Mouse (Mus musculus): Measurements from ENCODE around the gene Mup3. TPM values are rescaled to one million over a fixed set of nuclear protein-coding genes. Genes with fewer than 3 reads are reported as not detected.
"Not testable (repeated sequence)": the region's sequence is repeated elsewhere in the genome, so short reads cannot be mapped to it uniquely, and the experiment has no call there.

Mup3 gene
- not detected in 2 replicates for polyA plus RNA-seq (2016; fragmentation: Nextera tagmentation; extraction: Ambion mirVana)

DNA sequence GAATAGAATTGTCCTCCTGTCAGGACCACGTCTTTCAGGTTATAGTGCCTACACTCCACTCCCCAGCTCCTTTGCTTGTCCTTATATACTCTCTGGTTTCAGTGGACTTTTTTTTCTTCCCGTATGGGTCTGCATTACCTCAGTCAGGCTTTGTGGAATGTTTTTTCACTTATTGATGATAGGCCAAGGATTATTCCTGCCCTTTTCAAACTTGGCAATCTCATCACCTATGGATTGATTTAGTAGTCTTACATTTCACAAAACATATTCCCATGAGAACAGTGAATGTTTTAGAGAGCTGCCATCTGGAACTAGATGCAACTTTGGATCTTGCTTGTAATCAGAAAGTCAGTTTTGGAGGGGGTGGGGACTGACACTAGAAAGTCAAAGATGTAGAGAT is at the start of gene Mup3:
Mup3 (minus strand) TSS at position 102 of the 400 bp plus-strand sequence.
- 51% methylated on average over 2 of the region's 2 CpGs for WGBS (ENCODE audit: insufficient replicate concordance)
- no peaks in the 10 kb centered on the region for H3K36me3 ChIP-seq
- H3K4me1 ChIP-seq, result no peaks in the 10 kb centered on the region
- no peak within 1 kb of the TSS for H3K27ac ChIP-seq
- H3K9me3 ChIP-seq (replicated peaks), result no peaks in the 10 kb centered on the region
- H3K9ac ChIP-seq, result no peak within 1 kb of the TSS
- ATAC-seq, result no peak
- H3K4me3 ChIP-seq, result no peak within 1 kb of the TSS
- no peak within 1 kb of the TSS for H3K4me2 ChIP-seq
- H3K27me3 ChIP-seq (replicated peaks), result no peaks in the 10 kb centered on the region

DNA sequence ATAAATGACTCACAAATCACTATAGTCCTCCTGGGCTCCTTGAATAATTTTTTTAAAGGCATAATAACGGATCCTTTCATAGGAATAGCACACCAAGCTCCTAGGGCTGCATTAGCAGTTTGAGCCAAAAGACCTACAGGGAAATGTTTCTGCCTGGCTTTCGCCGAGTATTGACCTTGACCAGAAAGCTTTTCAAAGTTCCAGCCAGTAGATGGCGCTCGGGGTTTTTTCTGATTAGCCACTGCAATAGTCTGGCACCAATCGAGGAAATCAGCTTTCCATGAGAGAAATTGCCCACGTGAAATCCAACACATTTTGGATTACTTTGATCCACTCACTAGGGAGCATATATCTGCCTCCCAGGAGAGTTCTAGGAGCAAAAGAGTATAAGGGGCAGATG is 46.6 kb upstream of the Mup3 start:
- H3K36me3 ChIP-seq, result no peaks in the 10 kb centered on the region
- peaks cover 45% of the 10 kb centered on the region for H3K9me3 ChIP-seq (replicated peaks)
- no peaks in the 10 kb centered on the region for H3K27me3 ChIP-seq (replicated peaks)
- no peaks in the 10 kb centered on the region for H3K4me1 ChIP-seq
- no peak overlapping the region for H3K9ac ChIP-seq
- ATAC-seq, result no peak
- H3K4me3 ChIP-seq, result no peak overlapping the region
- WGBS (ENCODE audit: insufficient replicate concordance), result 50% methylated on average over 7 of the region's 7 CpGs
- no peak overlapping the region for H3K27ac ChIP-seq
- no peak overlapping the region for H3K4me2 ChIP-seq

DNA sequence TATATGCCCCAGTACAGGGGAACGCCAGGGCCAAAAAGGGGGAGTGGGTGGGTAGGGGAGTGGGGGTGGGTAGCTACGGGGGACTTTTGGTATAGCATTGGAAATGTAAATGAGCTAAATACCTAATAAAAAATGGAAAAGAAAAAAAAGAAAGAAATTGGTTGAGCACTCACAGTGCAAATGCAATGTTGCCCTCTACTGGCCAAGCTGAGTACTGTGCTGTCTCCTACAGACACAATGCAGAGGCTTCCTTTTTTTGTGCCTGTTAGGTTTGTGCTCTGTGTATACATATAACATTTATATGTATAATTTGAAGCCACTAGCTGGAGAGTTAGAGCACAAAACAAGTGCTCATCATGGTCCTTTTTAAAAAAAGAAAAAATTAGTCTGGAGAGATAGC is 16.2 kb upstream of the Mup3 start:
- H3K9ac ChIP-seq; ATAC-seq; H3K36me3 ChIP-seq; H3K27me3 ChIP-seq (replicated peaks); H3K4me1 ChIP-seq; H3K4me2 ChIP-seq; H3K4me3 ChIP-seq; H3K27ac ChIP-seq; H3K9me3 ChIP-seq (replicated peaks): not testable (repeated sequence)
- 76% methylated on average over 2 of the region's 2 CpGs for WGBS (ENCODE audit: insufficient replicate concordance)

DNA sequence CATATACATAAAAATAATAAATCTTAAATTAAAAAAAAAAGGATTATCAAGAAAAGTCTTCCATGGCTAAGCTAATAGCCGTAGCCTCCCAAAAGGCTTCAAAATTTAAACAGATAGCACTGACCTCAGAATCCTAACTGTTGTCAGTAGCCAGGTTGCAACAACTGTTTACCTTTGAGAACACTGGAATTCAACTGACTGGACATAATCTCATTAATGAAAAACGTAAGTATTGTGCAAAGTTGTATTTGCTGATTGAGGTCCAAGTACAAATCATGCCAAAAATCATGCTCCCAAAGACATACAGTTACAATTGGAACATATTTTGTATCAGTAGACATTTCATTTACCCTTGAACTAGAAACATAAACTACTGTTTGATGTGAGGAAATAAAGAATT is 811 bp upstream of the Mup3 start:
- Histone ChIP-seq H3K27me3 (replicated peaks) (no peaks in the 10 kb centered on the region), H3K27ac (no peak overlapping the region), H3K4me1 (no peaks in the 10 kb centered on the region), H3K4me2 (no peak overlapping the region), H3K9me3 (replicated peaks) (no peaks in the 10 kb centered on the region), H3K36me3 (no peaks in the 10 kb centered on the region), H3K4me3 (no peak overlapping the region), H3K9ac (no peak overlapping the region)
- 56% methylated on average over 2 of the region's 2 CpGs for WGBS (ENCODE audit: insufficient replicate concordance)
- ATAC-seq, result no peak

DNA sequence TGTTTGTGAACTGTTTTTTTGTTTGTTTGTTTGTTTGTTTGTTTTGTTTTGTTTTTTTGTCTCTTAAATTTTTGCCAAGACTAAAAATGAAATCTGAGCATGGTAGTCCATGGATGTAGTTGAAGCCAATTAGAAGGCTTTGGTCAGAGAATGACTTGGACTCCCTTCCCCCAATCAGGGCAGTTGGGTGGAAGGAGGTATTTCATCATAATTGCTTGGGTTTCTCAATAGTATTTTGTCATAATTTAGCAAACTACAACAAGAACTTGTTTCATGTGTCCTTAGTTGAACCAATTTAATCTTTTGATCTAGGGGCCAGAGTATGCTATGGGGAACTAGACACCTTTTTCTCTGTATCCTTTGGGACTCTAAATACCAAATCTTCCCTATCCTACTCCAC is 4.4 kb downstream of the Mup3 start:
- Histone ChIP-seq H3K27ac (no peak overlapping the region), H3K36me3 (no peaks in the 10 kb centered on the region), H3K27me3 (replicated peaks) (no peaks in the 10 kb centered on the region), H3K4me3 (no peak overlapping the region), H3K4me2 (no peak overlapping the region), H3K9ac (no peak overlapping the region), H3K9me3 (replicated peaks) (no peaks in the 10 kb centered on the region), H3K4me1 (no peaks in the 10 kb centered on the region)
- ATAC-seq, result no peak

DNA sequence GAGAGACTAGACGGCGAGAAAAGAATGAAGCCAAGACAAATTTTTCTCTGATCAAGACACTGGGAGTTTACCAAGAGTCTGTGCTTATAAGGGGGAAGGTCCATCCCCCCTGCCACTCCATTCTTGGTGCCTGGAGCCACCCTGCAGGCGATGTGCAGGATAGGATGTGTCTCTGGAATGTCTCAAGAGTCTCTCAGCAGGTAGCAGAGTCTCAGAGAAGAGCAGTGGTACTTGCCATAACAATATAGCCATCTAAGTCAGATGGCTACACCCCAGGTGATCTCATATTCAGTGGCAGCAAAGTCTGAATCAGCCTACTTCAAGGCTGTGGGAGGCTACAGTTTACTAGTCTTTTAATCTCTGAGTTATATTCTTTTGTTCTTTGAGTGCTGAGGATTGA is 12.0 kb downstream of the Mup3 start:
- Histone ChIP-seq H3K9ac (no peak overlapping the region), H3K27me3 (replicated peaks) (no peaks in the 10 kb centered on the region), H3K4me1 (no peaks in the 10 kb centered on the region), H3K27ac (no peak overlapping the region), H3K36me3 (no peaks in the 10 kb centered on the region), H3K4me3 (no peak overlapping the region), H3K4me2 (no peak overlapping the region), H3K9me3 (replicated peaks) (peaks cover 11% of the 10 kb centered on the region)
- 58% methylated on average over 3 of the region's 3 CpGs for WGBS (ENCODE audit: insufficient replicate concordance)
- ATAC-seq, result no peak

DNA sequence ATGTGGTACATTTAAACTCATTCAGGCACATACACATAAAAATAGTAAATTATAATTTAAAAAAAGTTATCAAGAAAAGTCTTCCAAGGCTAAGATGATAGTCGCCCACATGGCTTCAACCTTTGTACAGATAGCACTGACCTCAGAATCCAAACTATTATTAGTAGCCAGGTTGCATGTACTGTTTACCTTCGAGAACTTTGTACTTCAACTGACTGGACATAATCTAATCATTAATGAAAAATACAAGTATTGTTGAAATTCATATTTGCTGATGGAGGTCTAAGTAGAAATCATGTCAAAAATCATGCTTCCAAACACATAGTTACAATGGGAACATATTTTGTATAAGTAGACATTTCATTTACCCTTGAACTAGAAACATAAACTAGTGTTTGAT is 32.4 kb downstream of the Mup3 start:
- H3K9me3 ChIP-seq (replicated peaks); H3K4me3 ChIP-seq; H3K9ac ChIP-seq; H3K4me1 ChIP-seq; H3K4me2 ChIP-seq; H3K27me3 ChIP-seq (replicated peaks); H3K36me3 ChIP-seq; H3K27ac ChIP-seq; ATAC-seq: not testable (repeated sequence)
- WGBS (ENCODE audit: insufficient replicate concordance), result 50% methylated on average over 2 of the region's 2 CpGs

DNA sequence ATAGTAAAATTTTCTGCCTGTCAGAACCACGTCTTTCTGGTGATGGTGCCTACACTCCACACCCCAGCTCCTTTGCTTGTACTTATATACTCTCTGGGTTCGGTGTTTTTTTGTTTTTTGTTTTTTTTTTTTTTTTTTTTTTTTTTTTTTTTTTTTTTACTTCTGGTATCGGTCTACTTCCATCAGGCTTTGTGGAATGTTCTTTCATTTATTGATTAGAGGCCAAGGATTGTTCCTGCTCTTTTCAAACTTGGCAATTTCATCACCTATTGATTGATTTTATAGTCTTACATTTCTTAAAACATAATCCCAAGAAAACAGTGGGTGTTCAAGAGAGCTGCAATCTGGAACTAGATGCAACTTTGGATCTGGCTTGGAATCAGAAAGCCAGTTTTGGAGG is 33.1 kb downstream of the Mup3 start, which contains the start of gene Mup20:
Mup20 (minus strand) TSS at position 101 of the 400 bp plus-strand sequence.
- H3K9ac ChIP-seq; H3K36me3 ChIP-seq; H3K9me3 ChIP-seq (replicated peaks); ATAC-seq; H3K27ac ChIP-seq; H3K27me3 ChIP-seq (replicated peaks); H3K4me1 ChIP-seq; H3K4me2 ChIP-seq; H3K4me3 ChIP-seq: not testable (repeated sequence)
- WGBS (ENCODE audit: insufficient replicate concordance), result 63% methylated on average over 2 of the region's 3 CpGs

Other genes with a start within 250 kb of the Mup3 start
- gene Mup20, start 33.2 kb downstream of the Mup3 start, polyA plus RNA-seq (2016; fragmentation: Nextera tagmentation; extraction: Ambion mirVana), result not detected in 2 replicates
- not detected in 2 replicates for gene Mup21, start 63.5 kb upstream of the Mup3 start, polyA plus RNA-seq (2016; fragmentation: Nextera tagmentation; extraction: Ambion mirVana)
- gene Zfp37, start 143.7 kb upstream of the Mup3 start, polyA plus RNA-seq (2016; fragmentation: Nextera tagmentation; extraction: Ambion mirVana), result 0.82 and 1.2 TPM in 2 replicates
- 6.5 and 6.8 TPM in 2 replicates for gene Slc31a2, start 175.2 kb upstream of the Mup3 start, polyA plus RNA-seq (2016; fragmentation: Nextera tagmentation; extraction: Ambion mirVana)

All from liver, embryonic 12.5 days (tissue).